Mouse (Mus musculus) liver, embryonic 16.5 days (tissue): ENCODE data around the gene Megf11. TPM values are rescaled to one million over a fixed set of nuclear protein-coding genes. Genes with fewer than 3 reads are reported as not detected.

Source experiments
- ATAC-seq: fragments of 200-750 bp; cut with Nextera tagmentation; 2 replicates; pipeline ENCODE4 v1.8.0; 2017; ENCODE audit warnings: low read depth, mild to moderate bottlenecking, moderate number of reproducible peaks, moderate library complexity
- H3K27ac ChIP-seq: fragments of 300-500 bp; sonication (generic); 2 replicates; pipeline ENCODE4 v1.5.1; 2014; ENCODE audit warnings: mild to moderate bottlenecking, low read length
- H3K27me3 ChIP-seq: fragments of 300-500 bp; sonication (generic); 2 replicates; pipeline ENCODE4 v1.6.1; 2014; ENCODE audit warnings: low read depth, low read length, mixed read lengths; ENCODE audit not compliant: control insufficient read depth, insufficient read depth
- H3K36me3 ChIP-seq: fragments of 300-500 bp; sonication (generic); 2 replicates; pipeline ENCODE4 v1.6.1; 2014; ENCODE audit warnings: mild to moderate bottlenecking; ENCODE audit not compliant: control insufficient read depth, insufficient read depth
- H3K4me1 ChIP-seq: fragments of 300-500 bp; sonication (generic); 2 replicates; pipeline ENCODE4 v1.6.1; 2014; ENCODE audit warnings: low read depth, low read length, mixed read lengths; ENCODE audit not compliant: control insufficient read depth
- H3K4me2 ChIP-seq: fragments of 300-500 bp; sonication (generic); 2 replicates; pipeline ENCODE4 v1.6.1; 2014; ENCODE audit warnings: low read depth, low read length, mixed read lengths
- H3K4me3 ChIP-seq: fragments of 300-500 bp; sonication (generic); 2 replicates; pipeline ENCODE4 v1.5.1; 2014; ENCODE audit warnings: low read depth, mild to moderate bottlenecking, low read length
- H3K9ac ChIP-seq: fragments of 300-500 bp; sonication (generic); 2 replicates; pipeline ENCODE4 v1.6.1; 2014; ENCODE audit warnings: low read depth, low read length
- H3K9me3 ChIP-seq: fragments of 300-500 bp; sonication (generic); replicated peaks from 2 replicates; pipeline ENCODE4 v1.6.1; 2016; ENCODE audit warnings: low read length; ENCODE audit not compliant: control insufficient read depth
- WGBS: fragments of 180-500 bp; shearing (Covaris S2); extraction: QIAGEN DNeasy Blood & Tissue Kit; methylation state at CpG from one replicate; pipeline ENCODE4 v1.1.7; 2014; ENCODE audit not compliant: insufficient replicate concordance; 5-methylcytosine and 5-hydroxymethylcytosine counted together
- polyA plus RNA-seq: library from polyadenylated mRNA; unstranded; fragments of >200 nt; fragmentation: Nextera tagmentation; extraction: Ambion mirVana; gene quantifications from 2 replicates; pipeline ENCODE4 v1.2.1, GENCODE M21; 2015

Gene Megf11
- polyA plus RNA-seq, 1 experiment from 2014 or later, result 0.51 TPM

GRCm38 (mm10) chr9:64577156-64577555 is 191.7 kb downstream of the Megf11 start:
- no peak overlapping the region for H3K9ac ChIP-seq
- H3K4me2 ChIP-seq, result no peak overlapping the region
- peaks cover 24% of the 10 kb centered on the region for H3K4me1 ChIP-seq
- H3K9me3 ChIP-seq, result no peaks in the 10 kb centered on the region
- no peaks in the 10 kb centered on the region for H3K27me3 ChIP-seq
- H3K27ac ChIP-seq, result no peak overlapping the region; the same call in 1 of the 2 replicates
- WGBS, result 80% methylated on average over 3 of the region's 3 CpGs
- no peak overlapping the region for H3K4me3 ChIP-seq
- ATAC-seq, result no peak
- no peaks in the 10 kb centered on the region for H3K36me3 ChIP-seq

- Histone ChIP-seq H3K9me3 (no peaks in the 10 kb centered on the region), H3K4me3 (no peak overlapping the region), H3K36me3 (no peaks in the 10 kb centered on the region), H3K9ac (no peak overlapping the region), H3K27me3 (no peaks in the 10 kb centered on the region), H3K27ac (no peak overlapping the region), H3K4me2 (no peak overlapping the region), H3K4me1 (peaks cover 16% of the 10 kb centered on the region)
- ATAC-seq, result no peak
Measured at GRCm38 (mm10) chr9:64578014-64578413, 192.6 kb downstream of the Megf11 start.

GRCm38 (mm10) chr9:64579306-64579705 is 193.9 kb downstream of the Megf11 start:
- Histone ChIP-seq H3K4me2 (no peak overlapping the region), H3K4me1 (peaks cover 13% of the 10 kb centered on the region), H3K27ac (no peak overlapping the region), H3K9ac (no peak overlapping the region), H3K9me3 (no peaks in the 10 kb centered on the region), H3K4me3 (no peak overlapping the region), H3K27me3 (no peaks in the 10 kb centered on the region), H3K36me3 (no peaks in the 10 kb centered on the region)
- ATAC-seq, result no peak
- WGBS, result 71% methylated on average over 1 of the region's 1 CpGs

- no peaks in the 10 kb centered on the region for H3K27me3 ChIP-seq
- H3K9me3 ChIP-seq, result no peaks in the 10 kb centered on the region
- no peak overlapping the region for H3K4me2 ChIP-seq
- H3K36me3 ChIP-seq, result no peaks in the 10 kb centered on the region
- no peak overlapping the region for H3K9ac ChIP-seq
- H3K27ac ChIP-seq, result no peak overlapping the region
- H3K4me1 ChIP-seq, result peaks cover 30% of the 10 kb centered on the region
- WGBS, result 38% methylated on average over 5 of the region's 5 CpGs
- H3K4me3 ChIP-seq, result no peak overlapping the region
- no peak for ATAC-seq
Measured at GRCm38 (mm10) chr9:64586292-64586691, 200.9 kb downstream of the Megf11 start.

GRCm38 (mm10) chr9:64587991-64588390 is 202.6 kb downstream of the Megf11 start:
- 87% methylated on average over 7 of the region's 7 CpGs for WGBS
- Histone ChIP-seq H3K27ac (peak overlapping the region; percentile 42; the same call in 1 of the 2 replicates), H3K9me3 (no peaks in the 10 kb centered on the region), H3K27me3 (no peaks in the 10 kb centered on the region), H3K4me1 (peaks cover 38% of the 10 kb centered on the region), H3K4me3 (no peak overlapping the region), H3K36me3 (no peaks in the 10 kb centered on the region), H3K9ac (no peak overlapping the region), H3K4me2 (no peak overlapping the region)
- no peak for ATAC-seq

- H3K4me1 ChIP-seq, result peaks cover 38% of the 10 kb centered on the region
- peak overlapping the region; percentile 56 for H3K4me2 ChIP-seq
- WGBS, result 7% methylated on average over 5 of the region's 5 CpGs
- no peaks in the 10 kb centered on the region for H3K9me3 ChIP-seq
- H3K9ac ChIP-seq, result peak overlapping the region; percentile 58
- no peaks in the 10 kb centered on the region for H3K27me3 ChIP-seq
- H3K36me3 ChIP-seq, result no peaks in the 10 kb centered on the region
- peak overlapping the region; percentile 95 for H3K27ac ChIP-seq
- no peak overlapping the region for H3K4me3 ChIP-seq
- peak; percentile 97 for ATAC-seq
Measured at GRCm38 (mm10) chr9:64590634-64591041, 205.2 kb downstream of the Megf11 start.

GRCm38 (mm10) chr9:64591436-64591835 is 206.0 kb downstream of the Megf11 start:
- H3K36me3 ChIP-seq, result no peaks in the 10 kb centered on the region
- no peaks in the 10 kb centered on the region for H3K9me3 ChIP-seq
- H3K27me3 ChIP-seq, result no peaks in the 10 kb centered on the region
- peak overlapping the region; percentile 45; the same call in 1 of the 2 replicates for H3K9ac ChIP-seq
- H3K27ac ChIP-seq, result peak overlapping the region; percentile 95
- peaks cover 38% of the 10 kb centered on the region for H3K4me1 ChIP-seq
- ATAC-seq, result peak; percentile 62
- H3K4me2 ChIP-seq, result no peak overlapping the region
- WGBS, result 86% methylated on average over 1 of the region's 1 CpGs
- H3K4me3 ChIP-seq, result no peak overlapping the region

- H3K4me1 ChIP-seq, result peaks cover 27% of the 10 kb centered on the region
Measured at GRCm38 (mm10) chr9:64594442-64594841, 209.0 kb downstream of the Megf11 start.

GRCm38 (mm10) chr9:64598427-64598826 is 213.0 kb downstream of the Megf11 start:
- Histone ChIP-seq H3K9me3 (no peaks in the 10 kb centered on the region), H3K9ac (no peak overlapping the region), H3K4me1 (no peaks in the 10 kb centered on the region), H3K4me3 (no peak overlapping the region), H3K27ac (no peak overlapping the region), H3K4me2 (no peak overlapping the region), H3K27me3 (no peaks in the 10 kb centered on the region), H3K36me3 (no peaks in the 10 kb centered on the region)
- WGBS, result 61% methylated on average over 7 of the region's 7 CpGs
- ATAC-seq, result peak; percentile 67

More at GRCm38 (mm10) chr9:64594442-64594841, 209.0 kb downstream of the Megf11 start:
- Histone ChIP-seq H3K4me2 (no peak overlapping the region), H3K36me3 (no peaks in the 10 kb centered on the region), H3K9ac (no peak overlapping the region), H3K27ac (no peak overlapping the region), H3K9me3 (no peaks in the 10 kb centered on the region), H3K27me3 (no peaks in the 10 kb centered on the region), H3K4me3 (no peak overlapping the region)
- 66% methylated on average over 8 of the region's 8 CpGs for WGBS
- ATAC-seq, result no peak
